Comparison of ENCODE assay signal across 9 mouse cellular contexts in the genomic region with DNA sequence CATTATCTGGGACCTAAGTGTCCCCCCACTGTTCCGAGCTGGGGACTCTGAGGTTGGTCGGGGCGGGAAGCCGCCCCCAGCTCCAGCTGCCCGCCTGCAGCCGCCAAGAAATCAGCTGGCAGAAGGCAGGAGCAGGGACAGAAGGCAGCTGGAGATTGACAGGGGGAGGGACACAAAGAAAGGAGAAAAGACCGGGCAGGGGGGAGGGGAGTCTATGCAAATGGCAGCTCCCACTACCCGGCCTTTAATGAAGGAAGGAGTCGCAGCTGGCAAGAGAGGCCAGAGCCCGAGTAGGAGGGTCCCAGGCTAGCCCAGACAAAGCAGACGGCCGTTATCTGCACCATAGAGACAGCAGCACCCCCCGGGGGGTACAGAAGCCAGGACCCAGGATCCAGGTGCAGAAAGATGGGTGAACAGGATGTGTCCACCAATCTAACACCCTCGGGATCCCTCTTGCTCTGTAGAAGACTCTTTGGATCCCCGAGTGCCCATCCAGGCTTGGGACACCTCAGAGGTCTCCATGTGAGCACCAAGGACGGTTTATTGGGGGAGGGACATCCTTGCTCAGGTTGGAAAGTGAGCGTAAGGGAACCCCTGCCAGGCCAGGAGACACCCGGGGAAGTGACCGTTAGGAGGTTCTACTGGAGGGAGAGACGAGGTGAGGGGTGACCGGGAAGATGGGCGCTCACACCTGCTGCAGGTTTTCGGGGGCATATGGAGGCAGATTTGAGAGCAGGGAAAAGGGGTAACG. TPM values are rescaled to one million over a fixed set of nuclear protein-coding genes. Genes with fewer than 3 reads are reported as not detected.
DNase-seq lines count a peak whose midpoint lies in the region; ATAC-seq and TF ChIP-seq lines count a peak whose summit lies in the region.
"Had no signal": no experiment of that assay in that cellular context is flagged by ENCODE, and none has a peak within 500 bp of the region (broad histone marks: within the 10 kb centered on the region; RNA-seq: fewer than 3 reads in every experiment).

No protein-coding gene starts in this region.

- no peak for TF ChIP-seq CTCF in midbrain, postnatal 0 days (IDR thresholded peaks at IDR 0.05)

- H3K9ac ChIP-seq in heart, embryonic 14.5 days (ENCODE audit: low read length): peak overlapping the region; percentile 85
- peak overlapping the region; percentile 99 for H3K9ac ChIP-seq in midbrain, postnatal 0 days (replicated peaks; ENCODE audit: low read length, poor library complexity, severe bottlenecking)

- peaks cover 2% of the 10 kb centered on the region; the same call in 1 of the 2 replicates for H3K4me1 ChIP-seq in brown adipose tissue, adult 24 weeks (ENCODE audit: control insufficient read depth, insufficient read depth, insufficient read length, low read length)
- peaks cover 38 to 43% of the 10 kb centered on the region in 2 experiments for H3K4me1 ChIP-seq in heart, embryonic 14.5 days (ENCODE audit: control insufficient read depth in 2 of 2, insufficient read depth in 2 of 2, low read length in 2 of 2)
- H3K4me1 ChIP-seq in midbrain, postnatal 0 days (ENCODE audit: insufficient read depth, low read length): peaks cover 11% of the 10 kb centered on the region

- no peaks in the 10 kb centered on the region for H3K36me3 ChIP-seq in heart, embryonic 14.5 days (ENCODE audit: control insufficient read depth, insufficient read depth, low read length)
- no peaks in the 10 kb centered on the region for H3K36me3 ChIP-seq in midbrain, postnatal 0 days (ENCODE audit: insufficient read depth, low read length)

- intact Hi-C loops in left cerebral cortex, postnatal 36 days (cut with DNase I): loop anchor here (2.0 to 5.0 kb wide), 2 partner anchors 48 to 118 kb away; no protein-coding TSS in a partner anchor

- peaks cover 11% of the 10 kb centered on the region for H3K27me3 ChIP-seq in heart, embryonic 14.5 days (ENCODE audit: control insufficient read depth, insufficient read depth, low read length)
- H3K27me3 ChIP-seq in midbrain, postnatal 0 days (ENCODE audit: insufficient read depth, low read length): no peaks in the 10 kb centered on the region

- H3K27ac ChIP-seq in brown adipose tissue, adult 24 weeks (replicated peaks; ENCODE audit: low read depth, low read length): no peak overlapping the region
- no peak overlapping the region for H3K27ac ChIP-seq in heart, embryonic 14.5 days (replicated peaks in 1 of 2; ENCODE audit: control insufficient read depth in 1 of 2, insufficient read depth in 1 of 2, low read depth in 2 of 2, low read length in 2 of 2)
- H3K27ac ChIP-seq in midbrain, postnatal 0 days (ENCODE audit: low read depth, low read length): peak overlapping the region; percentile 92

- peak overlapping the region; percentile 63 for H3K4me3 ChIP-seq in brown adipose tissue, adult 24 weeks (ENCODE audit: insufficient read depth, low read depth, low read length)
- H3K4me3 ChIP-seq in heart, embryonic 14.5 days (ENCODE audit: control insufficient read depth in 1 of 2, insufficient read depth in 1 of 2, low read depth in 1 of 2, low read length in 2 of 2): peak overlapping the region; percentile 63 to 73
- peak overlapping the region; percentile 70 for H3K4me3 ChIP-seq in midbrain, postnatal 0 days (ENCODE audit: low read depth, low read length)

- 1% methylated on average over 24 of the region's 24 CpGs for WGBS in heart, embryonic 14.5 days
- under 1% methylated on average over 24 of the region's 24 CpGs for WGBS in midbrain, postnatal 0 days

- peak overlapping the region; percentile 97 for H3K4me2 ChIP-seq in heart, embryonic 14.5 days (ENCODE audit: low read length)
- H3K4me2 ChIP-seq in midbrain, postnatal 0 days (ENCODE audit: low read depth, low read length, poor library complexity, severe bottlenecking): peak overlapping the region; percentile 97

- peak; percentile 78 for DNase-seq in layer of hippocampus, adult 11-12 months (ENCODE audit: low spot score)
- no peak for DNase-seq in layer of hippocampus, adult 9-10 months (ENCODE audit: low spot score)
- peak; percentile 71 to 77 for DNase-seq in left cerebral cortex, postnatal 36 days (ENCODE audit: low spot score in 2 of 2)
- DNase-seq in midbrain, postnatal 0 days (ENCODE audit: low spot score): peak; percentile 89
- DNase-seq in urinary bladder, postnatal 14 days (ENCODE audit: low spot score): no peak

- H3K9me3 ChIP-seq in heart, embryonic 14.5 days (ENCODE audit: control insufficient read depth, low read length): peaks cover 6% of the 10 kb centered on the region; the same call in 1 of the 2 replicates
- no peaks in the 10 kb centered on the region for H3K9me3 ChIP-seq in midbrain, postnatal 0 days (ENCODE audit: low read length)

- no peak for ATAC-seq in heart, embryonic 14.5 days (ENCODE audit: insufficient number of reproducible peaks, insufficient read depth, low FRiP score, low read depth)
- ATAC-seq in midbrain, postnatal 0 days (ENCODE audit: low FRiP score): peak; percentile 11; the same call in 1 of the 2 replicates
- ATAC-seq in erythroid progenitor cell, adult 5-6 weeks (replicated peaks; ENCODE audit: low FRiP score, poor library complexity, severe bottlenecking): no peak

RNA-seq across cellular contexts. Expression of a gene that starts 1.3 kb away (rescaled TPM):
- polyA plus RNA-seq in brown adipose tissue, adult 24 weeks (2012; ENCODE audit: insufficient read depth, insufficient read length, missing spikeins): 10.3 and 10.7 TPM in 2 replicates
- polyA plus RNA-seq in heart, embryonic 14.5 days (2014; fragmentation: Nextera tagmentation; extraction: Ambion mirVana): 51.4 and 60.1 TPM in 2 replicates
- 100 to 1,000 TPM; 576 to 675 TPM for total RNA-seq in left cerebral cortex, postnatal 36 days (2021)
- total RNA-seq in midbrain, postnatal 0 days (2014; rRNA removed): 716 and 795 TPM in 2 replicates
- 208 and 225 TPM in 2 replicates for polyA plus RNA-seq in midbrain, postnatal 0 days (2015; fragmentation: Nextera tagmentation; extraction: Ambion mirVana)
- total RNA-seq in erythroid progenitor cell, adult 5-6 weeks (2015; ENCODE audit: low replicate concordance): 7.9 and 10.9 TPM in 2 replicates
- total RNA-seq in erythroid progenitor cell, adult 5-6 weeks (2017; ENCODE audit: low replicate concordance): 2.1 and 4.7 TPM in 2 replicates

RNA-seq across cellular contexts. Expression of a gene that starts 37.2 kb away (rescaled TPM):
- not detected in 2 replicates for polyA plus RNA-seq in brown adipose tissue, adult 24 weeks (2012; ENCODE audit: insufficient read depth, insufficient read length, missing spikeins)
- polyA plus RNA-seq in heart, embryonic 14.5 days (2014; fragmentation: Nextera tagmentation; extraction: Ambion mirVana): not detected in 2 replicates
- total RNA-seq in left cerebral cortex, postnatal 36 days (2021): not detected
- not detected in 2 replicates for total RNA-seq in midbrain, postnatal 0 days (2014; rRNA removed)
- polyA plus RNA-seq in midbrain, postnatal 0 days (2015; fragmentation: Nextera tagmentation; extraction: Ambion mirVana): not detected in 2 replicates
- total RNA-seq in erythroid progenitor cell, adult 5-6 weeks (2015; ENCODE audit: low replicate concordance): not detected in 2 replicates
- not detected in 2 replicates for total RNA-seq in erythroid progenitor cell, adult 5-6 weeks (2017; ENCODE audit: low replicate concordance)
- total RNA-seq: common myeloid progenitor, adult 5-6 weeks had no signal

Comparison
In these comparisons a context has a peak if more than half of its experiments do, and no peak if none do; other contexts are left out.
1. DNase-seq: peak in layer of hippocampus, adult 11-12 months (single experiment), left cerebral cortex, postnatal 36 days (2 of 2) and midbrain, postnatal 0 days (single experiment); none in layer of hippocampus, adult 9-10 months (single experiment) and urinary bladder, postnatal 14 days (single experiment).
2. RNA of a gene that starts 1.3 kb away (total RNA-seq): 716 to 795 TPM in midbrain, postnatal 0 days and 576 to 675 TPM in left cerebral cortex, postnatal 36 days; 2.1 to 10.9 TPM in erythroid progenitor cell, adult 5-6 weeks; every median in the first group is over 10 times any median in the second.
3. Peak in every context shown above with its lines, with median percentiles within 50 percentile points of each other: H3K4me3 ChIP-seq.